Mouse (Mus musculus): Measurements from ENCODE around the gene Gstp2.

DNA sequence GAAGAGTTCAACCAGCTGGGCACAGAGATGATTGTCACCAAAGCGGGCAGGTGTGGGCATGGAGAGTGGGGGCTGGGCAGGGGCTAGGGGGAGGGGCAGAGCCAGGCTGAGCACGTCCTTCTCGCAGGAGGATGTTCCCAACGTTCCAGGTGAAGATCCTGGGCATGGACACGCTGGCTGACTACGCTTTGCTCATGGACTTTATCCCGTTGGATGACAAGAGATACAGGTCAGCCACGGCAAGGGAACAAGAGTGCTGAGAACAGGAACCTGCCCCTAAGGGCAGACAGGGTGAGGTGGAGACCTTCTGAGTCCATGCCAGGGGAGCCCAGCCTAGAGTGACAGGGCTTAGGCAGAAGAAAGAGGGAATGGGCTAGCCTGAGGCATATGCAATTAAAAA is 49.1 kb downstream of the Gstp2 start:
- no peak for TF ChIP-seq EP300 (IDR thresholded peaks at IDR 0.05)
- no peak for TF ChIP-seq CTCF (IDR thresholded peaks at IDR 0.05)
